Mouse (Mus musculus) stomach, embryonic 15.5 days (tissue): ENCODE results near the gene Phldb3. TPM values are rescaled to one million over a fixed set of nuclear protein-coding genes. Genes with fewer than 3 reads are reported as not detected.
A peak's percentile ranks its signal among the peaks of the same experiment; 100 is the strongest.

Source experiments
- ATAC-seq: fragments of 200-750 bp; cut with Nextera tagmentation; 2 replicates; pipeline ENCODE4 v1.8.0; 2017; ENCODE audit warnings: low read depth, moderate number of reproducible peaks, moderate TSS enrichment; ENCODE audit not compliant: insufficient read depth, low FRiP score
- H3K27ac ChIP-seq: fragments of 300-500 bp; sonication (generic); 2 replicates; pipeline ENCODE4 v1.5.1; 2015; ENCODE audit warnings: mild to moderate bottlenecking, inconsistent platforms
- H3K27me3 ChIP-seq: fragments of 300-500 bp; sonication (generic); replicated peaks from 2 replicates; pipeline ENCODE4 v1.6.1; 2015; ENCODE audit warnings: inconsistent platforms
- H3K36me3 ChIP-seq: fragments of 300-500 bp; sonication (generic); 2 replicates; pipeline ENCODE4 v1.6.1; 2015; ENCODE audit warnings: inconsistent platforms
- H3K4me1 ChIP-seq: fragments of 300-500 bp; sonication (generic); 2 replicates; pipeline ENCODE4 v1.6.1; 2015; ENCODE audit warnings: inconsistent platforms
- H3K4me2 ChIP-seq: fragments of 300-500 bp; sonication (generic); 2 replicates; pipeline ENCODE4 v1.6.1; 2015; ENCODE audit warnings: mild to moderate bottlenecking, inconsistent platforms
- H3K4me3 ChIP-seq: fragments of 300-500 bp; sonication (generic); replicated peaks from 2 replicates; pipeline ENCODE4 v1.5.1; 2015; ENCODE audit warnings: inconsistent platforms
- H3K9ac ChIP-seq: fragments of 300-500 bp; sonication (generic); 2 replicates; pipeline ENCODE4 v1.6.1; 2015; ENCODE audit warnings: inconsistent platforms
- H3K9me3 ChIP-seq: fragments of 300-500 bp; sonication (generic); 2 replicates; pipeline ENCODE4 v1.6.1; 2016; ENCODE audit warnings: inconsistent platforms
- WGBS: fragments of 180-500 bp; shearing (Covaris S2); methylation state at CpG from one replicate; pipeline ENCODE4 v1.1.7; 2015; 5-methylcytosine and 5-hydroxymethylcytosine counted together
- polyA plus RNA-seq: library from polyadenylated mRNA; unstranded; fragments of >200 nt; fragmentation: Nextera tagmentation; extraction: Ambion mirVana; gene quantifications from 2 replicates; pipeline ENCODE4 v1.2.1, GENCODE M21; 2015

Gene Phldb3
- 0.43 and 0.54 TPM in 2 replicates for polyA plus RNA-seq

DNA sequence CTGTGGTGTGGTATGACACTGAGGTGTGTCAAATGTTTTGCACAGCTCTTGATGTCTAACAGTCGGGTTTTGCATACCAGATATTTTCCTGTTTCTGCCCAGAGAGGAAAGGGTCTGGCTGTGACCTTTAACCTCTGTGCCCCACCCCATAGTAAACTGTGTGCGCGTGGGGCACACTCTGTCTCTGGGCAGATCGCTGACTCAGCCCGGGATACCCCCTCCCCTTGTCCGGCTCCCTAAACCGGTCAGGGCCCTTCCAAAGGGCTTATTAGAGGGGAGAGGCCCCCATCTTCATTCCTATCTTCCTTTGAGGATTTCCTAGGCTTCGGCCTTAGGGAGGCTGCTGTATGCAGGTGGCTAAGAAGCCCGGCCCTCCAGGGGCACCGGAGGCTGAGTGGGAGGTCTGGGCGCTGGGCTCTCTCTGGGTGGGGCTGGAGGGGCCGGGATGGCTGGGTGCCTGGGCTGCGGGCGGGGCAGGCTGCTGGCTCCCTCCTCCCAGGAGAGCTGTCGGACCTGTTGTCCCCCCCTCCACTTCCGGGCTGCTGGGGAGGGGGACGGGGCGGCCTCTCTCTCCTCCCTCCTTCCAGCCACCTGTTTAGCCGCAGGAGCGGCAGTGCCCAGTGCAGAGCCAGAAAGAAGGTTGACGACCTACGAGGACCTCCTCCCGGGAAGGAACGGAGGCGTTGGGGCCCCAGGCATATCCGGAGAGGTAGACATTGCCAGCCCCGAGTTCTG, at the start of gene Phldb3:
TSS of gene Phldb3 (plus strand) at position 620 of the 735 bp plus-strand sequence.
- Histone ChIP-seq H3K27me3 (peaks cover 21% of the 10 kb centered on the region; the same call in 1 of the 2 replicates), H3K4me3 (peak within 1 kb of the TSS; percentile 60), H3K9me3 (no peaks in the 10 kb centered on the region), H3K27ac (peak within 1 kb of the TSS; percentile 90), H3K36me3 (no peaks in the 10 kb centered on the region), H3K9ac (peak within 1 kb of the TSS; percentile 50; the same call in 1 of the 2 replicates), H3K4me2 (peak within 1 kb of the TSS; percentile 92), H3K4me1 (peaks cover 18% of the 10 kb centered on the region)
- 4% methylated on average over 24 of the region's 27 CpGs for WGBS
- peak; percentile 68 for ATAC-seq

DNA sequence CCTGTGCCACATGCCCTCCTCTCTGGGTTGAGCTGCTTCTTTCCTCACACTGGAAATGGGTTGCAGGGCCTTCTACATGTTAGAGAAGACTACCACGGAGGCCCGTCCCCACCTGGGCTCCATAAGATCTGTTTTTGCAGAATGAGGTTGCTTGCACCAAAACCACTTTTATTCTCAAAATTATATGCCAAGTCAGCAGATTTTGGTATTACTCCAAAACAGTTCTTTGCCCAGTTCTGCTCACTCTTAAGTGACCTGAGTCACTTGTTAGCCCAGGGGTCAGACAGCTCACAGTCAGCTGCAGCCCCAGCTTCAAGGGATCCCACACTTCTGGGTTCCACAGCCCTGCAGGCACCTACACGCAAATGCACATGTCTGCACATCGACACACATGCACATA, 49.1 kb upstream of the Phldb3 start:
- Histone ChIP-seq H3K9me3 (no peaks in the 10 kb centered on the region), H3K4me3 (no peak overlapping the region), H3K4me2 (no peak overlapping the region), H3K9ac (no peak overlapping the region), H3K27ac (0 out of 2 replicates have a peak overlapping the region, but pooled peaks have one; percentile 9), H3K27me3 (no peaks in the 10 kb centered on the region), H3K36me3 (peaks cover 23% of the 10 kb centered on the region), H3K4me1 (no peaks in the 10 kb centered on the region)
- ATAC-seq: no peak
- WGBS: 83% methylated on average over 4 of the region's 4 CpGs

DNA sequence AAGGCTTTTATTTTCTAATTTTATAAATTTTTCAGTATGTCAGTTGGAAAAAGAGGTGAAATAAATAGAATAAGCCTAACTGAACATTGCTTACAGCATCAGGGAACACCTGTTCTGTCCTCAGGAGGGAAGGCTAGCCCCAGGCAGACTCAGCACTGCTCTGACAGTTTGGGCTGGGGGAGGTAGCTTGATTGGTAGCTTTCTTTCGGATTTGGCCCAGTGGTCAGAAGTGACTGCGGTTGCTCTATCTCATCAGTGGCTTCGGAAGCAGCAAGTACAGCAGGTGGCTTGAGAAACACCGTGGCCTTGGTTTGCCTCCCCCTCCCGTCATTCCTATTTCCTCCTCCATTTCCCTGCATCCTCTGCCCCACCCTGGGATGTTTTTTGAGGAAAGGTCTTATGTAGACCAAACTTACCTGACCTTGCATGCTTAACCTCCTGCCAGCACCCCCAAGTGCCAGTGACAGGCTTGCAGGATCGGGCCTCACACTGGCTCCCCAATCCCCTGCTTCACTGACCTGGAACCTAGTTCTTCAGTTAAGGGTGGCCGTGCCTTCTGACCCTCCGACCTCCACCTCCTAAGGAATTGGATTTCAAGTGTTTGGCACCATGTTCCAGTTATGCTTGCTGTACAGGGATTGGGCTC, 47.2 kb upstream of the Phldb3 start:
- Histone ChIP-seq H3K27ac (no peak overlapping the region), H3K4me2 (no peak overlapping the region), H3K36me3 (peaks cover 38% of the 10 kb centered on the region), H3K27me3 (no peaks in the 10 kb centered on the region), H3K9me3 (no peaks in the 10 kb centered on the region), H3K9ac (no peak overlapping the region), H3K4me3 (no peak overlapping the region), H3K4me1 (no peaks in the 10 kb centered on the region)
- no peak for ATAC-seq
- WGBS: 90% methylated on average over 8 of the region's 8 CpGs

- no peaks in the 10 kb centered on the region for H3K27me3 ChIP-seq
- no peaks in the 10 kb centered on the region for H3K4me1 ChIP-seq
- H3K27ac ChIP-seq: no peak overlapping the region
- WGBS: 88% methylated on average over 4 of the region's 4 CpGs
- no peak overlapping the region for H3K9ac ChIP-seq
- H3K4me3 ChIP-seq: no peak overlapping the region
- H3K36me3 ChIP-seq: peaks cover 43% of the 10 kb centered on the region
- H3K4me2 ChIP-seq: no peak overlapping the region
- no peak for ATAC-seq
- no peaks in the 10 kb centered on the region for H3K9me3 ChIP-seq
These were observed 46.7 kb upstream of the Phldb3 start for GRCm38 (mm10) chr7:24563837-24564206.

- H3K27me3 ChIP-seq: no peaks in the 10 kb centered on the region
- ATAC-seq: no peak
- no peaks in the 10 kb centered on the region for H3K4me1 ChIP-seq
- H3K4me3 ChIP-seq: no peak overlapping the region
- H3K36me3 ChIP-seq: peaks cover 38% of the 10 kb centered on the region
- no peak overlapping the region for H3K9ac ChIP-seq
- no peak overlapping the region for H3K4me2 ChIP-seq
- WGBS: 59% methylated on average over 6 of the region's 6 CpGs
- H3K9me3 ChIP-seq: no peaks in the 10 kb centered on the region
- no peak overlapping the region for H3K27ac ChIP-seq
These were observed 45.8 kb upstream of the Phldb3 start for GRCm38 (mm10) chr7:24564607-24565265.

GRCm38 (mm10) chr7:24565627-24566026, 44.9 kb upstream of the Phldb3 start:
- Histone ChIP-seq H3K27me3 (no peaks in the 10 kb centered on the region), H3K9me3 (no peaks in the 10 kb centered on the region), H3K4me3 (no peak overlapping the region), H3K36me3 (peaks cover 38% of the 10 kb centered on the region), H3K4me2 (no peak overlapping the region), H3K27ac (no peak overlapping the region), H3K9ac (no peak overlapping the region), H3K4me1 (no peaks in the 10 kb centered on the region)
- 88% methylated on average over 11 of the region's 11 CpGs for WGBS
- ATAC-seq: no peak

GRCm38 (mm10) chr7:24566206-24566605, 44.4 kb upstream of the Phldb3 start:
- Histone ChIP-seq H3K4me2 (no peak overlapping the region), H3K9ac (no peak overlapping the region), H3K27ac (no peak overlapping the region), H3K36me3 (peaks cover 37% of the 10 kb centered on the region), H3K4me1 (no peaks in the 10 kb centered on the region), H3K4me3 (no peak overlapping the region), H3K9me3 (no peaks in the 10 kb centered on the region), H3K27me3 (no peaks in the 10 kb centered on the region)
- WGBS: 93% methylated on average over 9 of the region's 9 CpGs
- ATAC-seq: no peak

- H3K27me3 ChIP-seq: no peaks in the 10 kb centered on the region
- no peak overlapping the region for H3K4me3 ChIP-seq
- no peaks in the 10 kb centered on the region for H3K4me1 ChIP-seq
- H3K9ac ChIP-seq: no peak overlapping the region
- H3K27ac ChIP-seq: no peak overlapping the region
- H3K36me3 ChIP-seq: peaks cover 32% of the 10 kb centered on the region
- WGBS: 90% methylated on average over 4 of the region's 4 CpGs
- H3K9me3 ChIP-seq: no peaks in the 10 kb centered on the region
- ATAC-seq: no peak
- H3K4me2 ChIP-seq: no peak overlapping the region
These were observed 42.1 kb upstream of the Phldb3 start for GRCm38 (mm10) chr7:24568512-24568911.

GRCm38 (mm10) chr7:24571071-24571470, 39.5 kb upstream of the Phldb3 start:
- Histone ChIP-seq H3K27ac (no peak overlapping the region), H3K36me3 (peaks cover 32% of the 10 kb centered on the region), H3K27me3 (no peaks in the 10 kb centered on the region), H3K9me3 (no peaks in the 10 kb centered on the region), H3K4me3 (no peak overlapping the region), H3K4me2 (no peak overlapping the region), H3K4me1 (no peaks in the 10 kb centered on the region), H3K9ac (no peak overlapping the region)
- WGBS: 75% methylated on average over 4 of the region's 4 CpGs
- no peak for ATAC-seq

GRCm38 (mm10) chr7:24572455-24572854, 38.1 kb upstream of the Phldb3 start:
- 60% methylated on average over 5 of the region's 5 CpGs for WGBS

DNA sequence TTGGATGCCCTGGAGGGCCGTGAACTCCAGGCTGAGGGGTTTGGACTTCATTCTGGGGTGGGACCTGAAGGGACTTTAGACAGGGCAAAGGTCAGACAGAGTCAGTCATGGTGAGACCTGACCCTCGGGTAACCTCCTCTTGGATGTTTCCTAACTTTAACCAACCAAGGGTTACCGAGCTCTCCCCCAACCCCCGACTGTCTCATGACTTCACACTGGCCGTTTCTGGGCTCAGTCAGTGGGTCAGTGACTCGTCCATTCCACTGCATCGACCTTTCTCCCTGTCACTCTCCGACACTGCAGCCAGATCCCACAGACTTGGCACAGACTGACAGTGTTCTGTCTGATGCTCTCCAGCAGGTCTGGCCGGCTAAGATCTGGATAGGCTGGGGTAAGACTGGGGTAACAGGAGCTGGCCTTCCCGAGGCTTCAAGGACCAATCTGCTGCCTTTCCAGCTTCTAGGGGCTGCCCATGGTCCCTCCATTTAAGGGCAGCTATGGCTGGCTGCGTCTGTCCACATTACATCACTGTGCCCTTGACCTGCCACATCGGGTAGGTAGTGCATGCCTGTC, 36.3 kb upstream of the Phldb3 start:
- Histone ChIP-seq H3K4me2 (no peak overlapping the region), H3K27ac (no peak overlapping the region), H3K36me3 (peaks cover 5% of the 10 kb centered on the region), H3K4me3 (no peak overlapping the region), H3K4me1 (no peaks in the 10 kb centered on the region), H3K9me3 (no peaks in the 10 kb centered on the region), H3K27me3 (no peaks in the 10 kb centered on the region), H3K9ac (no peak overlapping the region)
- WGBS: 62% methylated on average over 12 of the region's 12 CpGs
- ATAC-seq: peak; percentile 33; the same call in 1 of the 2 replicates

More at GRCm38 (mm10) chr7:24572455-24572854, 38.1 kb upstream of the Phldb3 start:
- H3K4me1 ChIP-seq: no peaks in the 10 kb centered on the region
- no peaks in the 10 kb centered on the region for H3K9me3 ChIP-seq
- no peak overlapping the region for H3K9ac ChIP-seq
- H3K4me2 ChIP-seq: no peak overlapping the region
- peaks cover 19% of the 10 kb centered on the region for H3K36me3 ChIP-seq
- no peak overlapping the region for H3K27ac ChIP-seq
- no peak for ATAC-seq
- no peaks in the 10 kb centered on the region for H3K27me3 ChIP-seq
- no peak overlapping the region for H3K4me3 ChIP-seq

DNA sequence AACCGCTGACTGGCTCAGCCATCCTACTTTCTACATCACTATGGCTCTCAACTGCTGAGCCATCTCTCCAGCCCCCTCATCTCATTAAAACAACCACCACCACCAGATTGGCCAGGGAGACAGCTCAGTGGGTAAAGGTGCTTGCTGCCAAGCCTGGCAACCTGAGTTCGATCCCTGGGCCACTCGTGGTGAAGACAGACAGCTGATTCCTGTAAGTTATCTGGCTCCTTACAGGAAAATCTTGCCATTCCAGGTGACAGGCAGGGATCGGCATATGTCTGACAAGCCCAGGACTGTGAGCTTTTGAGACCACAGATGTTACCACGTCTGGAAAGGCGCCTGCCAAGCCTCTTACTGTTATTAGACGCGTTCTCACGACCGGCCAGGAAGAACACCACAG, 32.8 kb upstream of the Phldb3 start:
- no peak for ATAC-seq
- WGBS: 89% methylated on average over 10 of the region's 10 CpGs
- no peak overlapping the region for H3K27ac ChIP-seq

More for the DNA sequence above, 32.8 kb upstream of the Phldb3 start:
- Histone ChIP-seq H3K36me3 (no peaks in the 10 kb centered on the region; the same call in 1 of the 2 replicates), H3K27me3 (no peaks in the 10 kb centered on the region), H3K4me1 (no peaks in the 10 kb centered on the region), H3K9ac (no peak overlapping the region), H3K9me3 (no peaks in the 10 kb centered on the region), H3K4me3 (no peak overlapping the region), H3K4me2 (no peak overlapping the region)
